Mouse (Mus musculus): ENCODE measurements around the gene Speer4f1.

- TF ChIP-seq CTCF (conservative IDR thresholded peaks at IDR 0.05 in 1 of 2, IDR thresholded peaks at IDR 0.05 in 1 of 2; ENCODE audit: low read depth in 2 of 2, low read length in 2 of 2) (no peak), MXI1 (IDR thresholded peaks at IDR 0.05; ENCODE audit: low read depth, low read length) (no peak), RAD21 (IDR thresholded peaks at IDR 0.05; ENCODE audit: low read depth, low read length) (no peak), MAX (IDR thresholded peaks at IDR 0.05; ENCODE audit: low read length) (no peak), EP300 (IDR thresholded peaks at IDR 0.05; ENCODE audit: low read length) (no peak), UBTF (IDR thresholded peaks at IDR 0.05; ENCODE audit: low read depth, low read length) (no peak), USF2 (conservative IDR thresholded peaks at IDR 0.05; ENCODE audit: low read depth, low read length) (no peak), ETS1 (conservative IDR thresholded peaks at IDR 0.05; ENCODE audit: low read depth, low read length) (no peak), NELFE (IDR thresholded peaks at IDR 0.05; ENCODE audit: low read depth, low read length) (no peak), MEF2A (IDR thresholded peaks at IDR 0.05; ENCODE audit: borderline replicate concordance, low read depth, low read length) (no peak)
Measured at GRCm38 (mm10) chr5:17495616-17496015, 19.7 kb downstream of the Speer4f1 start.

Measured in CH12.LX (cell line).